21 mouse cellular contexts compared by ENCODE assay signal in the genomic region with DNA sequence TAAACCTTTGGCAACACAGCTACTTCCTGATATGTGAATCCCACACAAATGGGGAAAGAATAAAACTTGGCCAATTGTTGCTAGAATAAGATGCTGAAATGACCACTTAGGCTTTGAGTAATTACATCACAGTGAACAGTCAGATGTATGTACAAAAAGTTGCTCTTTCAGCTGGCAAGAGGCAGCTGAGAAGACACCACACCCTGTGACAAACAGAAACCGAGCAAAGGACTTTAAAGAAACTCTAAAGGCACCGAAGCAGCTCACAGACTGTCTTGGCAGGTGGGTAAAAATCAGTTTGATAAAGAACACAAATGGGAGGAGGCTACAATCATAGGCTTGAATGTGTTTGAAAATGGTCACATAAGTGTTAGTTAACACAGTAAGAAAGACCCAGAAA. TPM values are rescaled to one million over a fixed set of nuclear protein-coding genes. Genes with fewer than 3 reads are reported as not detected.
DNase-seq lines count a peak whose midpoint lies in the region; ATAC-seq and TF ChIP-seq lines count a peak whose summit lies in the region.
"Had no signal": no experiment of that assay in that cellular context is flagged by ENCODE, and none has a peak within 500 bp of the region (broad histone marks: within the 10 kb centered on the region; RNA-seq: fewer than 3 reads in every experiment).

No protein-coding gene starts in this region.

- no peak for ATAC-seq in liver, embryonic 15.5 days (ENCODE audit: insufficient read depth)
- no peak for ATAC-seq in liver, embryonic 12.5 days
- 0 out of 2 replicates have a peak, but pooled peaks have one; percentile 9 for ATAC-seq in megakaryocyte progenitor cell, adult 5-6 weeks (replicated peaks; ENCODE audit: poor library complexity)
- ATAC-seq in forebrain, embryonic 12.5 days (ENCODE audit: low FRiP score), result no peak
- ATAC-seq: forebrain, embryonic 13.5 days; hindbrain, embryonic 16.5 days; intestine, embryonic 16.5 days had no signal

- no peak for TF ChIP-seq CTCF in CH12.LX (conservative IDR thresholded peaks at IDR 0.05 in 1 of 2, IDR thresholded peaks at IDR 0.05 in 1 of 2; ENCODE audit: low read depth in 2 of 2, low read length in 2 of 2)
- no peak for TF ChIP-seq CTCF in bone marrow macrophage, adult 2 months (IDR thresholded peaks at IDR 0.05; ENCODE audit: low read depth, low read length)

- TF ChIP-seq EP300 in CH12.LX (IDR thresholded peaks at IDR 0.05; ENCODE audit: low read length), result no peak

- WGBS in liver, embryonic 15.5 days (ENCODE audit: insufficient replicate concordance), result 20% methylated on average over 2 of the region's 2 CpGs
- 37% methylated on average over 2 of the region's 2 CpGs for WGBS in liver, embryonic 12.5 days (ENCODE audit: insufficient replicate concordance)
- 93% methylated on average over 2 of the region's 2 CpGs for WGBS in forebrain, embryonic 12.5 days

- 0 out of 2 replicates have a peak overlapping the region, but pooled peaks have one; percentile 5 for H3K27ac ChIP-seq in liver, embryonic 15.5 days (replicated peaks)
- no peak overlapping the region for H3K27ac ChIP-seq in liver, embryonic 12.5 days
- no peak overlapping the region for H3K27ac ChIP-seq in CH12.LX (ENCODE audit: insufficient read depth, low read depth)
- peak overlapping the region; percentile 84 for H3K27ac ChIP-seq in bone marrow macrophage, adult 2 months (ENCODE audit: insufficient read depth, low read depth, low read length)
- H3K27ac ChIP-seq in forebrain, embryonic 12.5 days, result no peak overlapping the region
- H3K27ac ChIP-seq: embryonic facial prominence, embryonic 12.5 days; forebrain, embryonic 13.5 days; hindbrain, embryonic 10.5 days; liver, embryonic 14.5 days; midbrain, embryonic 10.5 days had no signal

- in situ Hi-C loops in CH12.LX (cut with MboI; ENCODE audit: low pct_ligation_motif_present, low pct_unique_long_range_greater_than_20kb, low sequenced_read_pairs), result no loop called here

- no peak for TF ChIP-seq RAD21 in CH12.LX (IDR thresholded peaks at IDR 0.05; ENCODE audit: low read depth, low read length)

- peaks cover 33% of the 10 kb centered on the region for H3K4me1 ChIP-seq in liver, embryonic 15.5 days (replicated peaks)
- peaks cover 19% of the 10 kb centered on the region for H3K4me1 ChIP-seq in liver, embryonic 12.5 days
- peaks cover 7 to 26% of the 10 kb centered on the region in 2 experiments for H3K4me1 ChIP-seq in CH12.LX (ENCODE audit: control insufficient read depth in 1 of 2, insufficient read depth in 2 of 2)
- H3K4me1 ChIP-seq in bone marrow macrophage, adult 2 months (ENCODE audit: control insufficient read depth, insufficient read depth, low read length), result peaks cover 10% of the 10 kb centered on the region
- H3K4me1 ChIP-seq in forebrain, embryonic 12.5 days, result peaks cover 11% of the 10 kb centered on the region; the same call in 1 of the 2 replicates

- H3K36me3 ChIP-seq in liver, embryonic 15.5 days (replicated peaks), result no peaks in the 10 kb centered on the region
- H3K36me3 ChIP-seq in liver, embryonic 12.5 days, result no peaks in the 10 kb centered on the region
- H3K36me3 ChIP-seq in CH12.LX (replicated peaks in 1 of 2; ENCODE audit: control insufficient read depth in 1 of 2, insufficient read depth in 1 of 2, low read length in 1 of 2), result peaks cover 0 to 12% of the 10 kb centered on the region in 2 experiments
- no peaks in the 10 kb centered on the region for H3K36me3 ChIP-seq in forebrain, embryonic 12.5 days (replicated peaks)
- H3K36me3 ChIP-seq: embryonic facial prominence, embryonic 12.5 days; hindbrain, embryonic 10.5 days; midbrain, embryonic 10.5 days had no signal

- no peak overlapping the region for H3K4me3 ChIP-seq in liver, embryonic 15.5 days (replicated peaks)
- H3K4me3 ChIP-seq in liver, embryonic 12.5 days, result no peak overlapping the region
- peak overlapping the region in 1 of 3 experiments; percentile 1 for H3K4me3 ChIP-seq in CH12.LX (replicated peaks in 1 of 3; ENCODE audit: low read depth in 2 of 3, low read length in 2 of 3, poor library complexity in 1 of 3)
- peak overlapping the region; percentile 45 for H3K4me3 ChIP-seq in bone marrow macrophage, adult 2 months (ENCODE audit: insufficient read depth, low read length)
- no peak overlapping the region for H3K4me3 ChIP-seq in forebrain, embryonic 12.5 days (replicated peaks)
- H3K4me3 ChIP-seq: embryonic facial prominence, embryonic 12.5 days; forebrain, embryonic 13.5 days; hindbrain, embryonic 10.5 days; midbrain, embryonic 10.5 days had no signal

- peaks cover 14% of the 10 kb centered on the region for H3K79me2 ChIP-seq in CH12.LX (replicated peaks; ENCODE audit: control insufficient read depth, extremely low read depth, insufficient read depth, poor library complexity, severe bottlenecking)

- intact Hi-C loops in left cerebral cortex, postnatal 36 days (cut with DNase I), result loop anchor here (5.0 to 10.0 kb wide), 6 partner anchors 109 to 414 kb away; a partner anchor contains a TSS

- dilution Hi-C loops in CH12.LX (cut with MboI; ENCODE audit: extremely low pct_ligation_motif_present, extremely low pct_unique_long_range_greater_than_20kb, low sequenced_read_pairs), result no loop called here

- H3K4me2 ChIP-seq in liver, embryonic 15.5 days, result no peak overlapping the region
- H3K4me2 ChIP-seq in liver, embryonic 12.5 days, result no peak overlapping the region
- peak overlapping the region; percentile 68; the same call in 1 of the 2 replicates for H3K4me2 ChIP-seq in CH12.LX (ENCODE audit: insufficient read depth, low read depth, poor library complexity, severe bottlenecking)
- no peak overlapping the region for H3K4me2 ChIP-seq in forebrain, embryonic 12.5 days
- H3K4me2 ChIP-seq: embryonic facial prominence, embryonic 12.5 days; forebrain, embryonic 13.5 days; heart, embryonic 11.5 days had no signal

- H3K9ac ChIP-seq in liver, embryonic 15.5 days, result no peak overlapping the region
- no peak overlapping the region for H3K9ac ChIP-seq in liver, embryonic 12.5 days
- H3K9ac ChIP-seq in CH12.LX (ENCODE audit: insufficient read depth, low read depth), result peak overlapping the region; percentile 64
- no peak overlapping the region for H3K9ac ChIP-seq in forebrain, embryonic 12.5 days
- H3K9ac ChIP-seq: embryonic facial prominence, embryonic 12.5 days; forebrain, embryonic 13.5 days; liver, embryonic 14.5 days had no signal

- no peaks in the 10 kb centered on the region for H3K9me3 ChIP-seq in liver, embryonic 15.5 days (replicated peaks)
- H3K9me3 ChIP-seq in liver, embryonic 12.5 days (replicated peaks), result no peaks in the 10 kb centered on the region
- no peaks in the 10 kb centered on the region for H3K9me3 ChIP-seq in CH12.LX (replicated peaks; ENCODE audit: low read length)
- no peaks in the 10 kb centered on the region for H3K9me3 ChIP-seq in forebrain, embryonic 12.5 days
- H3K9me3 ChIP-seq: embryonic facial prominence, embryonic 12.5 days; forebrain, embryonic 13.5 days; hindbrain, embryonic 10.5 days; midbrain, embryonic 10.5 days had no signal

- DNase-seq in CH12.LX (ENCODE audit: extremely low read depth), result no peak
- DNase-seq in left cerebral cortex, postnatal 36 days (ENCODE audit: low spot score in 2 of 2), result no peak
- DNase-seq: adrenal gland, postnatal 36 days; cerebellum, adult 11-12 months; cerebellum, postnatal 10 days; gastrocnemius, postnatal 36 days; heart, postnatal 10 days; kidney, postnatal 36 days had no signal

- H3K27me3 ChIP-seq in liver, embryonic 15.5 days, result no peaks in the 10 kb centered on the region
- H3K27me3 ChIP-seq in liver, embryonic 12.5 days (replicated peaks), result no peaks in the 10 kb centered on the region
- H3K27me3 ChIP-seq in CH12.LX (replicated peaks), result no peaks in the 10 kb centered on the region
- H3K27me3 ChIP-seq in forebrain, embryonic 12.5 days, result no peaks in the 10 kb centered on the region
- H3K27me3 ChIP-seq: embryonic facial prominence, embryonic 12.5 days; forebrain, embryonic 13.5 days had no signal

- no peak for TF ChIP-seq POLR2A in CH12.LX (IDR thresholded peaks at IDR 0.05; ENCODE audit: low read depth, low read length)
- no peak for TF ChIP-seq POLR2A in bone marrow macrophage, adult 2 months (IDR thresholded peaks at IDR 0.05; ENCODE audit: borderline replicate concordance, low read depth, low read length)

TF ChIP-seq in CH12.LX, 34 proteins besides CTCF, POLR2A, EP300 and RAD21:
- no peak for TF ChIP-seq E2F4 (IDR thresholded peaks at IDR 0.05; ENCODE audit: insufficient replicate concordance, low read depth, low read length)

RNA-seq across cellular contexts. Expression of a gene that starts 1.6 kb away (rescaled TPM):
- 2.3 and 2.4 TPM in 2 replicates for polyA plus RNA-seq in liver, embryonic 15.5 days (2015; fragmentation: Nextera tagmentation; extraction: Ambion mirVana)
- polyA plus RNA-seq in liver, embryonic 12.5 days (2016; fragmentation: Nextera tagmentation; extraction: Ambion mirVana), result 7.1 and 8.2 TPM in 2 replicates
- 16.2 and 16.4 TPM in 2 replicates for total RNA-seq in CH12.LX (2012; rRNA removed)
- 32.2 and 35.7 TPM in 2 replicates for total RNA-seq in CH12.LX (2014; rRNA removed)
- polyA plus RNA-seq in CH12.LX (2012; ENCODE audit: insufficient read length, low read depth), result 12.6 and 14.6 TPM in 2 replicates
- polyA plus RNA-seq in bone marrow macrophage, adult 2 months (2012; ENCODE audit: insufficient read depth, insufficient read length, missing spikeins), result 7.4 TPM in 2 replicates
- total RNA-seq in megakaryocyte progenitor cell, adult 5-6 weeks (2015), result 9.2 and 10.6 TPM in 2 replicates
- 10.7 and 13.7 TPM in 2 replicates for total RNA-seq in megakaryocyte progenitor cell, adult 5-6 weeks (2017)
- polyA plus RNA-seq in forebrain, embryonic 12.5 days (2016; fragmentation: Nextera tagmentation; extraction: Ambion mirVana), result 14.3 and 16.2 TPM in 2 replicates
- total RNA-seq in left cerebral cortex, postnatal 36 days (2021), result 100 to 1,000 TPM; 284 to 371 TPM

Comparison
In these comparisons a context has a peak if more than half of its experiments do, and no peak if none do; other contexts are left out.
1. H3K27ac ChIP-seq: peak in liver, embryonic 15.5 days (single experiment) and bone marrow macrophage, adult 2 months (single experiment); none in liver, embryonic 12.5 days (single experiment), CH12.LX (single experiment) and forebrain, embryonic 12.5 days (single experiment).